Mouse (Mus musculus): ENCODE results near the gene Sun3.

The Sun3 gene

GRCm38 (mm10) chr11:8983237-8983861 is 65.4 kb downstream of the Sun3 start:
- peak; percentile 76 for ATAC-seq (ENCODE audit: low TSS enrichment)

- ATAC-seq (ENCODE audit: low TSS enrichment) = no peak
Measured at GRCm38 (mm10) chr11:8978154-8978553, 70.6 kb downstream of the Sun3 start.

GRCm38 (mm10) chr11:8973166-8973565 is 75.6 kb downstream of the Sun3 start, which contains the start of gene Pkd1l1:
TSS of gene Pkd1l1 (minus strand) at chr11:8973266.
- ATAC-seq (ENCODE audit: low TSS enrichment) = no peak

GRCm38 (mm10) chr11:8972093-8972492 is 76.7 kb downstream of the Sun3 start:
- no peak for ATAC-seq (ENCODE audit: low TSS enrichment)

GRCm38 (mm10) chr11:8970509-8970908 is 78.3 kb downstream of the Sun3 start:
- no peak for ATAC-seq (ENCODE audit: low TSS enrichment)

GRCm38 (mm10) chr11:8968094-8968493 is 80.7 kb downstream of the Sun3 start:
- no peak for ATAC-seq (ENCODE audit: low TSS enrichment)
